Mouse (Mus musculus) E14TG2a.4 (cell line): Measurements from ENCODE around the gene Vamp4.

Experiments used
- H3K27me3 ChIP-seq: 2 replicates; pipeline ENCODE4 v1.6.1; 2014; ENCODE audit warnings: low read length, control low read depth; ENCODE audit not compliant: insufficient read depth
- H3K36me3 ChIP-seq: 2 replicates; pipeline ENCODE4 v1.6.1; 2014; ENCODE audit warnings: low read length, control low read depth; ENCODE audit not compliant: insufficient read depth
- H3K4me1 ChIP-seq: replicated peaks from 2 replicates; pipeline ENCODE4 v1.6.1; 2014; ENCODE audit warnings: low read depth, low read length, control low read depth
- H3K4me3 ChIP-seq: replicated peaks from 2 replicates; pipeline ENCODE4 v1.5.1; 2014; ENCODE audit warnings: mild to moderate bottlenecking, low read length
- H3K9me3 ChIP-seq: 2 replicates; pipeline ENCODE4 v1.6.1; 2014; ENCODE audit warnings: low read length, control low read depth
- CTCF ChIP-seq: conservative IDR thresholded peaks from 2 replicates; pipeline ENCODE4 v1.5.1; 2014; ENCODE audit warnings: low read length
- NANOG ChIP-seq: IDR thresholded peaks from 2 replicates; pipeline ENCODE4 v1.6.1; 2014; ENCODE audit warnings: borderline replicate concordance, low read length, mixed read lengths
- POU5F1 ChIP-seq: IDR thresholded peaks from 2 replicates; pipeline ENCODE4 v1.6.1; 2014; ENCODE audit warnings: low read length, borderline replicate concordance

Gene Vamp4

DNA sequence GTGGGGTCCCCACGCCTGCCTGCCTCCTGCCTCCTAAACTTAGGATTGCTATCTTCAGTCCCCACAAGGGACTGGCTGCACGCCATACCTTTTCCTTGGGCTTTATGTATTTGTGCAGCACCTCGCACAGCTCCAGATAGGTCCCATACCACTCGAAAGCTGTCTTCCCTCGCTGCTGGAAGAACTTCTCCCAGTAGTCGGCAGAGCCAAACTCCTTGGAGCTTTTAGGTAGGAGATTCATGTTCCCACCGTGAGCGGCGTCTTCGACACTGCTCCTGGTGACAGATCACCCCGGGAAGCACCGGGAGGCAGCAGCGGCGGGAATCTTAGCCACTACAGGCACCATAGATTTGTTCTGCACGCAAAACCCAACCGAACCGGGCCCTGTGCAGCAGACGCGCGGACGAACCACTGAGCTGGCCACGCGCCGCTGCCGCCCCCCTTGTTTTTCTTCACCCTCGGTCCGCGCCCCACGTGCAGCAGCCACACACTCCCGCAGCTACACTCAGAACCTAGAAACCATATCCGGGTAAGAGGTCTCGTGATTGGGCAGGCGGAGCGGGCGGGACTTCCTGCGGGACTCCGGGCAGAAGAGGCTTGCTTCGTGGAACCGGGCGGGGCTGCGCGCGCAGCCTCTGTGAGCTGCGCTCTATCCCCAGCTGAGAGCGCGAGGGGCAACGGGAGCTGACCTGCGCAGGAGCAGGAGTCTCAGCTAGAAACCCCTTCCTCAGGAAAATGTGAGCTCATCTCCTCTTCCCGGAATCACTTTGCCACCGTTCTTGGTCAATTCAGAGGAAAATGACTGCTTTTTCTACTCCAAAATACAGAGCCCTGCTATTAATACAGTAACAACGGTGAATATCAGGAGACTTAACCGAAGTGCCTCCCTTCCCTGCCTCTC lies 22.0 kb upstream of the Vamp4 start, which contains the start of gene Mettl13:
Mettl13 (minus strand) TSS at position 536 of the 901 bp plus-strand sequence.
- no peak for TF ChIP-seq CTCF
- TF ChIP-seq POU5F1 = no peak
- TF ChIP-seq NANOG = no peak
- H3K4me3 ChIP-seq = peak within 1 kb of the TSS; percentile 86
- no peaks in the 10 kb centered on the region for H3K9me3 ChIP-seq
- H3K4me1 ChIP-seq = peaks cover 49% of the 10 kb centered on the region
- H3K27me3 ChIP-seq = peaks cover 5% of the 10 kb centered on the region; the same call in 1 of the 2 replicates
- peaks cover 33% of the 10 kb centered on the region for H3K36me3 ChIP-seq

DNA sequence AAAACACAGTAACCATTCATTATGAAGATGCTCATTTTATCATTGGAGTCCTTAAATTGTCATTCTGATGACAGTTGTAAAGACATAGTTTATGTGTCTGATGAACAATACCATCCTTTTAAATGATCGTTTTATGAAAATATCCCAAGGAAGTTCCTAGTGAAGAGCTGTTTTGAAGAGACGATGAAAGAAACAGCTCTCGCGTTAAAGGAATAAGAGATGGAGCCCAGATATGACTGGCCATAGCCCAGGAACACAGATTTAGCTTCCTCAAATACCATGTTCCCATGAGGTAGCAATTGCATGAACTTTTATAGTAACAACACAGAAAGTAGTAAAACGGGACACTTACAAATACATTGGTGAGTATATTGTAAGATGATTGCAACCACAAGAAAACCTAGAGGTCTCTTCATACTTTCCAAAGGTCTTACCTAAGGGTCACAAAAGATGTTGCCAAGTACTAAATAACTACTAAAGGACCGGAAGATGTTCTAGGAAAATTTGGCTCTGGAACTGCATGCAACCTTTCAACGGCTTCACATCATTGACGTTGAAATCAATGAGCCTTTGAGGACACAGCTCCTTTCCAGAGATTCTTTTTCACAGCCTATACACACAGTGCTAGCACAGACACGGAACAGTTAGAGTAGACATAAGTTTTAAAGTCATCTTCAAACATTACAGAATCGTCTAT lies 21.2 kb upstream of the Vamp4 start:
- Histone ChIP-seq H3K4me1 (peaks cover 46% of the 10 kb centered on the region), H3K4me3 (peak overlapping the region; percentile 86), H3K36me3 (peaks cover 25% of the 10 kb centered on the region), H3K27me3 (peaks cover 5% of the 10 kb centered on the region; the same call in 1 of the 2 replicates), H3K9me3 (no peaks in the 10 kb centered on the region)
- TF ChIP-seq CTCF = no peak

DNA sequence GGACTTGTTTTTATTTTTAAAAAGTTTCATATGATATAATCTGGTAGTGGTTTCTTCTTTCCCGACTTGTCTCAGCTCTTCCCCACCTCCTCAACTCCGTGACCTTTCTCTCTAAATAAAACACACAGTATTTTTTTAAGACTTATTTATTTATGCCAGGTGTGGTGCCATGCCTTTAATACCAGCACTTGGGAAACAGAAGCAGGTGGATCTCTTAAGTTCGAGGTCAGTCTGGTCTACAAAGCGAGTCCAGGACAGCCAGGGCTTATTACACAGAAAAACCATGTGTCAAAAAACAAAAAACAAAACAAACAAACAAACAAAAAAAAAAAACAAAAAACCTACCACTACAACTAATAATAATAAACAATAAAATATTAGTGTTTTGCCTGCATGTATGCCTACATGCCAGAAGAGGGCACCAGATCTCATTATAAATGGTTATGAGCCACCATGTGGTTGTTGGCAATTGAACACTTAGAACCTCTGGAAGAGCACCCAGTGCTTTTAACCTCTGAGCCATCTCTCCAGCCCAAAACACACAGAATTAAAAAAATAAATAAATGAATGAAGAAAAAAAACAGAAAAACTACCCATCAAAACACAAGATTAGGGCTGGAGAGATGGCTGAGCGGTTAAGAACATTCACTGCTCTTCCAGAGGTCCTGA lies 20.6 kb upstream of the Vamp4 start:
- Histone ChIP-seq H3K4me1 (peaks cover 39% of the 10 kb centered on the region), H3K36me3 (peaks cover 18% of the 10 kb centered on the region), H3K9me3 (no peaks in the 10 kb centered on the region), H3K4me3 (no peak overlapping the region), H3K27me3 (peaks cover 5% of the 10 kb centered on the region; the same call in 1 of the 2 replicates)
- no peak for TF ChIP-seq POU5F1
- TF ChIP-seq CTCF = peak; percentile 51

DNA sequence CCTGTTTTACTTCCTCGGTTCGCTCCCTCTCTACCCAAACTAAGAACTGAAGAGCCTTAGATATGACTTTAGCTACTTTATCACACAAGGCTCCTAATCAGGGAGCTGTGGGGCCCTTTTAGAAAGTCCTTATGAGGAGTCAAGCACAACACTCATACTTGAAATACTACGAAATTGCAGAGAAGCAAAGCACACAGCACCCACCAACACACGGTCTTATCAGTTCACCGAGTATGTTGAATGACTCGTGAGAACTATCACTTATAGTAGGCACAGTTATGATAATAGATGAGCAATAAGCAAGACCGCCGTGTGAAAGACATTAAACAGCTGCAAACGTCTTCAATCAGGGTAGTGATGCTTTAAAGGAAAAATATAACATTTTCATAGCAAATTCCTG lies 17.4 kb upstream of the Vamp4 start:
- TF ChIP-seq CTCF (no peak), NANOG (no peak), POU5F1 (no peak)
- Histone ChIP-seq H3K36me3 (no peaks in the 10 kb centered on the region), H3K4me1 (peaks cover 8% of the 10 kb centered on the region), H3K9me3 (no peaks in the 10 kb centered on the region), H3K27me3 (peaks cover 5% of the 10 kb centered on the region; the same call in 1 of the 2 replicates), H3K4me3 (no peak overlapping the region)

DNA sequence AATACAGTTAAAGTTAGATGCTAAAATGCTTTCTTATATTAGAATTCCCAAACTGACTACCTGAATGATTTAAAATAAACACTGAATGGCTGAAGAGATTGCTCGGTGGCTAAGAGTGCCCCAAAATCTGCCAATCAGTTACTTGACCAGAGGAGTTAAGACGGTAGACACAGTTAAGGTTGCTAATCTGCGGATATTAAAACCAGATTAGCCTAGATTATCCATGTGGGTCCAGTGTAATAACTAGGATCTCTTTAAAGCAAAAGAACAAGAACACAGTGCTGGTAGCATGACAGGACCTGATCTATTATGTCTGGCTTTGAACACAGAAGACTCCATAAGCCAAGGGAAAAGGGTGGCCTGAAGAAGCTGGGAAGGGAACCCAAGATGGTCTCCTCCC lies 16.1 kb upstream of the Vamp4 start:
- H3K9me3 ChIP-seq = no peaks in the 10 kb centered on the region
- H3K36me3 ChIP-seq = no peaks in the 10 kb centered on the region

DNA sequence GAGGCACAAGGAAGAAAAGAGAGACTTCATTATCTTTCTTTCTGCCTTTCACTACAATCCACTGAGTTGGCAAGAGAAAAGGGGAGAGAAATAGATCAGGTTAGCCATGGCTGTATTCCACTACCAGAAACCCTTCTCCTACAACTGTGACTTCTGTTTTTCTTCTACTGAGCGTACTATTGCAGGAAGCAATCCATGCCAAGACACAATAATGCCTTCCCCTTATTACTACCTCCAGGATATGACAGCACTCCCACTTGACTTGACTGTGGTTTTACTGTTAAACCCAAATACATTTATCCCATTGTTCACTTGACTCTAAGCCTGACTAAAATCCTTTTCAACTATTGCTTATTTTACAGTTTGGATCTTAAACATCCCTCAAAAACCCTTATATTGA lies 7.1 kb upstream of the Vamp4 start:
- H3K36me3 ChIP-seq = no peaks in the 10 kb centered on the region
- peaks cover 9% of the 10 kb centered on the region for H3K4me1 ChIP-seq
- H3K9me3 ChIP-seq = no peaks in the 10 kb centered on the region
- H3K27me3 ChIP-seq = no peaks in the 10 kb centered on the region
- no peak for TF ChIP-seq CTCF
- TF ChIP-seq POU5F1 = no peak
- no peak for TF ChIP-seq NANOG
- no peak overlapping the region for H3K4me3 ChIP-seq

More for the DNA sequence above, 16.1 kb upstream of the Vamp4 start:
- peaks cover 5% of the 10 kb centered on the region; the same call in 1 of the 2 replicates for H3K27me3 ChIP-seq
- no peaks in the 10 kb centered on the region for H3K4me1 ChIP-seq
- H3K4me3 ChIP-seq = no peak overlapping the region
- TF ChIP-seq POU5F1 = no peak
- no peak for TF ChIP-seq NANOG
- no peak for TF ChIP-seq CTCF

DNA sequence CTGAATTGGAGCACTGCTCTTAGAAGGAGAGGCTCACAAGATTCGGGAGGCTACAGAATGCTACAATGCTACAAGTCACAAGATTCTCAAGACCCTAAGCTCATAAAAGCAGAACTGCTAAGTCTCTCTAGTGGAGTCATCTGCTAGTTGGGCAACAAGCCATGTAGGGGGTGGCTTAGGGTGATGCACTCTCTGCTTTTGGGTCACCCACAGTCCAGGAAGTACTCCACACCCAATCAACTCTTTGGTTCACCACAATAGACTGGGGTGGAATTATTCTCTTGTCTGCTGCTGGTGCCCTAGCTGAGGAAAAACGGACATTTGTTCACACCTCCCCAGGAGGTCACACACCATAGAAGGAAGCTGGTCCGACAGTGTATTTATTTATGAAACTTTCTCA lies 5.3 kb upstream of the Vamp4 start:
- H3K27me3 ChIP-seq = no peaks in the 10 kb centered on the region
- H3K36me3 ChIP-seq = no peaks in the 10 kb centered on the region
- no peak overlapping the region for H3K4me3 ChIP-seq
- no peak for TF ChIP-seq POU5F1
- TF ChIP-seq NANOG = no peak
- no peak for TF ChIP-seq CTCF
- H3K9me3 ChIP-seq = no peaks in the 10 kb centered on the region
- peaks cover 15% of the 10 kb centered on the region for H3K4me1 ChIP-seq

DNA sequence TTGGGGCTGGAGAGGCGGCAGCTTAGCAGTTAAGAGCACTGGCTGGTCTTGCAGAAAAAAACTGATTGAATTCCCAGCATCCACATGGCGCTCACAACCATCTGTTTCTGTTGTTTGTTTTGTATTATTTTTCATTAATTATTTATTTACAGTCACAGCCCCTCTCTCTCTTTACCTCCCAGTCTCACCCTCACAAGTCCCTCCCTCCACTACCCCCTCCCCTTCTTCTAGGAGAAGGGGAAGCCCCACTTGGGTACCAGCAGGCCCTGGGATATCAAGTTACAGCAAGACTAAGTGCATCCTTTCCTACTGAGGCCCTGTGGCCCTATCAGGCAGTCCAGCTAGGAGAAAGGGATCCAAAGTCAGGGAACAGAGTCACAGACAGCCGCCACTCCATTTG lies 3.0 kb upstream of the Vamp4 start:
- Histone ChIP-seq H3K27me3 (peaks cover 8% of the 10 kb centered on the region), H3K4me1 (peaks cover 15% of the 10 kb centered on the region), H3K9me3 (no peaks in the 10 kb centered on the region), H3K4me3 (no peak overlapping the region), H3K36me3 (no peaks in the 10 kb centered on the region)
- TF ChIP-seq NANOG (no peak), CTCF (no peak), POU5F1 (no peak)
